Mouse (Mus musculus): ENCODE measurements at regions not wholly inside any gene's neighbourhood (a gene's known extent, or its start where the extent isn't known, plus 50 kb on each side); places are given as distances from the start of the nearest gene placed in this dataset.

DNA sequence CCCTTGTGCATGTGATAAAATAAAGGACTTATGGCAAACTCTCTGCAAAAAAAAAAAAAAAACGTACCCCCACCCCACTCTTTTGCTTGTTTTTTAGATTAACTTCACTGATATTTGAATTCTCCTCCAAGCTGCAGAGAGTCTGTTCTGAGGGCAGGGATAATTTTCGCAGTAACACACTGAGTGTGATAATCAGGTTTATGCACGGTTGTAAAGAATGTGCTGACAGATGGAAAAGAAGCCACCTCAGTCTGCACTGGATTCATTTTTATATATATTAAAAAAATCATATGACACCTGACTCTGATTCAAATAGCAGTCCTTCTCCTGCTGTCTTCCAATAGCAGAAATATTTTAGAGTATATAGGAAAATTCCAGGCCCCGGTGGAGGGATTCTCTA, 736.5 kb upstream of the Adgra3 start:
- TF ChIP-seq BHLHE40 (IDR thresholded peaks at IDR 0.05; ENCODE audit: borderline replicate concordance, low read depth, low read length): no peak
- TF ChIP-seq MAFK (IDR thresholded peaks at IDR 0.05; ENCODE audit: borderline replicate concordance, low read depth, low read length): no peak
- TF ChIP-seq CTCF (IDR thresholded peaks at IDR 0.05 in 2 of 3, conservative IDR thresholded peaks at IDR 0.05 in 1 of 3; ENCODE audit: control insufficient read depth in 1 of 3, insufficient read depth in 1 of 3, low read depth in 2 of 3, low read length in 3 of 3, poor library complexity in 1 of 3, severe bottlenecking in 1 of 3): no peak
- TF ChIP-seq ZC3H11A (IDR thresholded peaks at IDR 0.05; ENCODE audit: low read depth, low read length): no peak
- TF ChIP-seq E2F4 (IDR thresholded peaks at IDR 0.05; ENCODE audit: borderline replicate concordance, low read depth, low read length): no peak
- TF ChIP-seq MAX (IDR thresholded peaks at IDR 0.05; ENCODE audit: low read length): no peak
- no peak for TF ChIP-seq MYB (IDR thresholded peaks at IDR 0.05; ENCODE audit: low read depth, low read length)
- TF ChIP-seq ELF1 (IDR thresholded peaks at IDR 0.05; ENCODE audit: low read depth, low read length): no peak
- no peak for TF ChIP-seq USF1 (IDR thresholded peaks at IDR 0.05; ENCODE audit: low read depth, low read length)
- TF ChIP-seq NRF1 (IDR thresholded peaks at IDR 0.05; ENCODE audit: insufficient read depth, low read depth, low read length, poor library complexity, severe bottlenecking): no peak
- no peak for TF ChIP-seq ZNF384 (IDR thresholded peaks at IDR 0.05; ENCODE audit: low read depth, low read length)
- no peak for TF ChIP-seq RCOR1 (IDR thresholded peaks at IDR 0.05; ENCODE audit: low read depth, low read length)
- no peak for TF ChIP-seq GATA1 (IDR thresholded peaks at IDR 0.05; ENCODE audit: low read depth, low read length)
- TF ChIP-seq TCF12 (IDR thresholded peaks at IDR 0.05; ENCODE audit: low read depth, low read length): no peak
